Mouse (Mus musculus): ENCODE data around the gene Slc35a5. TPM values are rescaled to one million over a fixed set of nuclear protein-coding genes. Genes with fewer than 3 reads are reported as not detected.

The Slc35a5 gene
- total RNA-seq, 1 experiment = 10.0 TPM

DNA sequence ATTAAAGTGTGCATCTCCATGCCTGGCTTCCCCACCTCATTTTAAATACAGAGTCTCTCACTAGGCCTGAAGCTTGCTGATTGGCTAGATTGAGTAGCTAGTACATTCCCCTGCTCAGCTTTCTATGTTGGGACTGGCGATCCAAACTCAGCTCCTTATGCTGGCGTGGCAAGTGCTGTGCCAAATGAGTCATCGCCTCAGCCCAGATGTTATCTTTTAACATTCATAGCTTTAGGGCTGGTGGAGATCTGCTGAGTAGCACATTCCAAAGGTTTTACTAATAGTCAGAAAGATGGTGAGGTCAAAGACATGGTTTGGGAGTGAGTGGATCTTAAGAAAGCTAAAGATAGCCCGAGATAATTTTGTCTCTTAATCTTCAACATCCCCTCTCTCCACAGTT is 48.0 kb downstream of the Slc35a5 start:
- Histone ChIP-seq H3K4me3 (ENCODE audit: insufficient read depth in 1 of 2, low read depth in 1 of 2, low read length in 2 of 2, poor library complexity in 1 of 2, severe bottlenecking in 1 of 2) (no peak overlapping the region), H3K9me3 (ENCODE audit: control insufficient read depth, insufficient read depth, low read depth, low read length) (no peaks in the 10 kb centered on the region), H3K36me3 (ENCODE audit: control insufficient read depth, insufficient read depth, low read length, poor library complexity, severe bottlenecking) (no peaks in the 10 kb centered on the region), H3K9ac (ENCODE audit: insufficient read depth, low read depth, low read length, poor library complexity, severe bottlenecking) (no peak overlapping the region), H3K27ac (ENCODE audit: insufficient read depth, low read depth, low read length, poor library complexity, severe bottlenecking) (no peak overlapping the region), H3K4me1 (ENCODE audit: control insufficient read depth in 2 of 2, insufficient read depth in 2 of 2, low read length in 2 of 2, poor library complexity in 1 of 2) (no peaks in the 10 kb centered on the region)
- TF ChIP-seq MAFK (IDR thresholded peaks at IDR 0.05; ENCODE audit: insufficient read depth, low read depth, low read length) = peak; percentile 71
- no peak for TF ChIP-seq CHD2 (IDR thresholded peaks at IDR 0.05; ENCODE audit: low read depth, low read length)
- in situ Hi-C loops (cut with MboI; ENCODE audit: low sequenced_read_pairs in 2 of 2, unreplicated experiment in 2 of 2) = no loop called here
- no peak for DNase-seq (ENCODE audit: low read depth, low spot score)

DNA sequence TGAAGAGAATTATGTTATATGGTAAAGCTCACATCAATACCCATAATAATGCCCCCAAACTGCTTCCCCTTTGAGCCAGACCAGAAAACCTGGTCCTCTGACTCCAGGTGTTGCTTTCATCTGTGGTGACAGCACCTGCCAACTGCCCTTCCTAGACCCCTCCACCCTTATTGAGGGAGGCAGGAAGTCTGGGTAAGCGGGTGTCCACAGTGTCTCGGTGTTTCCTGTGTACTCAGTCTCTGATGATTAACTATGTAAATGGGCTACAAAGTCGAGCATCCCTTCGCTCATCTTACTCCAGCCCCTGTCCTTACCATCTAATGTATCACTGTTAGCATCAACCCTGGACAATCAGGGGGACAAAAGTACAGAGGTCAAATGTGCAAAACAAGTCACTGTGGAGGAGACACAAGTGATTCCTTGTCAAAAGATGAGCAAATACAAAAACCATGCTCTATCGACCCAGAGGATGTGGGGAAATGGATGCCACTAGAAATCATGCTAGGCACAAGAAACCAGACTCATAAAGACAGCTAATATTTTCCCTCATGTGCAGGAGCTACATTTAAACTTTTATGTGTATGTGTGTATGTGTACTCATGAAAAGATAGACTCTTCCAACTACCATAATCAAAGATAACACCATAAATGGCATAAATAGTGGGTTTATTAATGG is 50.2 kb downstream of the Slc35a5 start:
- in situ Hi-C loops (cut with MboI; ENCODE audit: low sequenced_read_pairs in 2 of 2, unreplicated experiment in 2 of 2) = no loop called here
- no peak overlapping the region for H3K4me3 ChIP-seq (ENCODE audit: insufficient read depth in 1 of 2, low read depth in 1 of 2, low read length in 2 of 2, poor library complexity in 1 of 2, severe bottlenecking in 1 of 2)

DNA sequence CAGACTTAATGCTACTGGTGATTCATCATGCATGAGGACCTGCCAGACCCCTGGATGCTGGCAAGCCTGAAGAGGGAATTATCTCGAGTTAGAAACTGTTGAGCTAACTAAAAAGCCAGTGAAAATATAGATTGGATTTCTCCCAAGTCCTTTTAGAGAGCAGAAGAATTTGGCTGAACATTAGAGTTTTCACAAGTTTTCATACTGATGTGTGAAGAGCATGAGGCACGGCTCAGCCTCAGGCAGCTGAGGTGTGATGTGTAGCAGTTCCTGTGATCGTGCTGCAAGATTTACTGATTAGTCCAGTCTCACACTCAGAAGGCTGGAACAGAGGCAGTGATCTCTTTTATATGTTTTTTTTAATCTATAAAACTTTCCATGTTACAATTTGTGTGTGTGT is 53.5 kb downstream of the Slc35a5 start:
- Histone ChIP-seq H3K9ac (ENCODE audit: insufficient read depth, low read depth, low read length, poor library complexity, severe bottlenecking) (no peak overlapping the region), H3K9me3 (ENCODE audit: control insufficient read depth, insufficient read depth, low read depth, low read length) (no peaks in the 10 kb centered on the region), H3K4me1 (ENCODE audit: control insufficient read depth in 2 of 2, insufficient read depth in 2 of 2, low read length in 2 of 2, poor library complexity in 1 of 2) (no peaks in the 10 kb centered on the region), H3K36me3 (ENCODE audit: control insufficient read depth, insufficient read depth, low read length, poor library complexity, severe bottlenecking) (no peaks in the 10 kb centered on the region), H3K27ac (ENCODE audit: insufficient read depth, low read depth, low read length, poor library complexity, severe bottlenecking) (no peak overlapping the region), H3K4me3 (ENCODE audit: insufficient read depth in 1 of 2, low read depth in 1 of 2, low read length in 2 of 2, poor library complexity in 1 of 2, severe bottlenecking in 1 of 2) (no peak overlapping the region)
- in situ Hi-C loops (cut with MboI; ENCODE audit: low sequenced_read_pairs in 2 of 2, unreplicated experiment in 2 of 2) = no loop called here
- DNase-seq (ENCODE audit: low read depth, low spot score) = no peak
- TF ChIP-seq MAFK (IDR thresholded peaks at IDR 0.05; ENCODE audit: insufficient read depth, low read depth, low read length) (no peak), ZC3H11A (IDR thresholded peaks at IDR 0.05; ENCODE audit: borderline replicate concordance, low read depth, low read length) (no peak), HCFC1 (IDR thresholded peaks at IDR 0.05; ENCODE audit: borderline replicate concordance, insufficient read depth, low read length) (no peak), CHD2 (IDR thresholded peaks at IDR 0.05; ENCODE audit: low read depth, low read length) (no peak), ZNF384 (IDR thresholded peaks at IDR 0.05; ENCODE audit: low read depth, low read length) (no peak)

More for the DNA sequence above, 50.2 kb downstream of the Slc35a5 start:
- no peak for DNase-seq (ENCODE audit: low read depth, low spot score)
- Histone ChIP-seq H3K27ac (ENCODE audit: insufficient read depth, low read depth, low read length, poor library complexity, severe bottlenecking) (no peak overlapping the region), H3K9ac (ENCODE audit: insufficient read depth, low read depth, low read length, poor library complexity, severe bottlenecking) (no peak overlapping the region), H3K36me3 (ENCODE audit: control insufficient read depth, insufficient read depth, low read length, poor library complexity, severe bottlenecking) (no peaks in the 10 kb centered on the region), H3K4me1 (ENCODE audit: control insufficient read depth in 2 of 2, insufficient read depth in 2 of 2, low read length in 2 of 2, poor library complexity in 1 of 2) (no peaks in the 10 kb centered on the region), H3K9me3 (ENCODE audit: control insufficient read depth, insufficient read depth, low read depth, low read length) (no peaks in the 10 kb centered on the region)
- TF ChIP-seq CHD2 (IDR thresholded peaks at IDR 0.05; ENCODE audit: low read depth, low read length) (no peak), HCFC1 (IDR thresholded peaks at IDR 0.05; ENCODE audit: borderline replicate concordance, insufficient read depth, low read length) (no peak), ZC3H11A (IDR thresholded peaks at IDR 0.05; ENCODE audit: borderline replicate concordance, low read depth, low read length) (no peak), MAFK (IDR thresholded peaks at IDR 0.05; ENCODE audit: insufficient read depth, low read depth, low read length) (no peak), ZNF384 (IDR thresholded peaks at IDR 0.05; ENCODE audit: low read depth, low read length) (no peak)

- peaks cover 0 to 2% of the 10 kb centered on the region in 2 experiments; a peak in 1 of 4 replicates for H3K4me1 ChIP-seq (ENCODE audit: control insufficient read depth in 2 of 2, insufficient read depth in 2 of 2, low read length in 2 of 2, poor library complexity in 1 of 2)
- no peak overlapping the region for H3K27ac ChIP-seq (ENCODE audit: insufficient read depth, low read depth, low read length, poor library complexity, severe bottlenecking)
- H3K4me3 ChIP-seq (ENCODE audit: insufficient read depth in 1 of 2, low read depth in 1 of 2, low read length in 2 of 2, poor library complexity in 1 of 2, severe bottlenecking in 1 of 2) = no peak overlapping the region
- no peak for DNase-seq (ENCODE audit: low read depth, low spot score)
- no peaks in the 10 kb centered on the region for H3K36me3 ChIP-seq (ENCODE audit: control insufficient read depth, insufficient read depth, low read length, poor library complexity, severe bottlenecking)
- no peak overlapping the region for H3K9ac ChIP-seq (ENCODE audit: insufficient read depth, low read depth, low read length, poor library complexity, severe bottlenecking)
- no peaks in the 10 kb centered on the region for H3K9me3 ChIP-seq (ENCODE audit: control insufficient read depth, insufficient read depth, low read depth, low read length)
- TF ChIP-seq HCFC1 (IDR thresholded peaks at IDR 0.05; ENCODE audit: borderline replicate concordance, insufficient read depth, low read length) = no peak
- no peak for TF ChIP-seq MAFK (IDR thresholded peaks at IDR 0.05; ENCODE audit: insufficient read depth, low read depth, low read length)
- no peak for TF ChIP-seq ZNF384 (IDR thresholded peaks at IDR 0.05; ENCODE audit: low read depth, low read length)
- no peak for TF ChIP-seq CHD2 (IDR thresholded peaks at IDR 0.05; ENCODE audit: low read depth, low read length)
- no peak for TF ChIP-seq ZC3H11A (IDR thresholded peaks at IDR 0.05; ENCODE audit: borderline replicate concordance, low read depth, low read length)
- in situ Hi-C loops (cut with MboI; ENCODE audit: low sequenced_read_pairs in 2 of 2, unreplicated experiment in 2 of 2) = no loop called here
These were observed 57.6 kb downstream of the Slc35a5 start for GRCm38 (mm10) chr16:45100892-45101291.

DNA sequence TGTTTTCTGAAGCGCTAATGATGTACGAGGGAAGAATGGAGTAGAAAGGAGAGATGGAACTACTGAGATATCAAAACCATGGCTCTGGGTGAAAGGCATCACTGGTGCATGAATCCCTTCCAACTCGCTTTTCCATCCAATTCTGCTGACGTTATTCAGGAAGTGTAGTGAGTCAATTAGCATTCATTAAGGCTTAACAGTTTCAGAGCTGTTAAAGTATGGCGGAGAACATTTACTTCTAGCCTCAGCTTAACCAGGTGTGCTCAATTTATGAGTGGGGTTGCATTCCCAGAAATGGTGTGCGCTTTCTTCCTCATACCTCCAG is 59.7 kb downstream of the Slc35a5 start:
- no peak overlapping the region for H3K9ac ChIP-seq (ENCODE audit: insufficient read depth, low read depth, low read length, poor library complexity, severe bottlenecking)
- H3K9me3 ChIP-seq (ENCODE audit: control insufficient read depth, insufficient read depth, low read depth, low read length) = no peaks in the 10 kb centered on the region
- TF ChIP-seq CHD2 (IDR thresholded peaks at IDR 0.05; ENCODE audit: low read depth, low read length) = no peak
- TF ChIP-seq MAFK (IDR thresholded peaks at IDR 0.05; ENCODE audit: insufficient read depth, low read depth, low read length) = no peak
- no peak for TF ChIP-seq ZC3H11A (IDR thresholded peaks at IDR 0.05; ENCODE audit: borderline replicate concordance, low read depth, low read length)
- no peak for TF ChIP-seq HCFC1 (IDR thresholded peaks at IDR 0.05; ENCODE audit: borderline replicate concordance, insufficient read depth, low read length)
- no peak for TF ChIP-seq ZNF384 (IDR thresholded peaks at IDR 0.05; ENCODE audit: low read depth, low read length)
- H3K36me3 ChIP-seq (ENCODE audit: control insufficient read depth, insufficient read depth, low read length, poor library complexity, severe bottlenecking) = no peaks in the 10 kb centered on the region
- H3K4me1 ChIP-seq (ENCODE audit: control insufficient read depth in 2 of 2, insufficient read depth in 2 of 2, low read length in 2 of 2, poor library complexity in 1 of 2) = peaks cover 0 to 2% of the 10 kb centered on the region in 2 experiments; a peak in 1 of 4 replicates
- in situ Hi-C loops (cut with MboI; ENCODE audit: low sequenced_read_pairs in 2 of 2, unreplicated experiment in 2 of 2) = no loop called here
- no peak for DNase-seq (ENCODE audit: low read depth, low spot score)
- no peak overlapping the region for H3K27ac ChIP-seq (ENCODE audit: insufficient read depth, low read depth, low read length, poor library complexity, severe bottlenecking)
- H3K4me3 ChIP-seq (ENCODE audit: insufficient read depth in 1 of 2, low read depth in 1 of 2, low read length in 2 of 2, poor library complexity in 1 of 2, severe bottlenecking in 1 of 2) = no peak overlapping the region
